Mouse (Mus musculus): ENCODE results near the gene Smim13.

DNA sequence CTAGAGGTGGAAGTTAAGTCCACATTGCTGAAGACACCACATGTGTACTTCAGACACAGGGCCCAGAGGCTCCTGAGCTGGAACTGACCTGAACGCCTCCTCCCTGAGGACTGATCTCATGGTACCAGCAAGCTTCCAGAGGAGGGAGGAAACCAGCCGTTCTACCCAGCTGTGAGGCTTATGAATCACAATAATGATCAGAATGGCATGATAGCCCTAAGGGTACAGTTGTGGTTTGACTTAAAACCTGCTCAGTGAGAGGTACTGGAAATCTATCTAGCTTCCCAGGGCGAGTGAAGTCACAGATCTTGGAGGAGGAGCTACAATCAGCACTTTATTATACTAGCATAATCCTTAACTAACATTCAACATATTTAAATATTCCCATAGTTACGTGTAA, 35.8 kb downstream of the Smim13 start:
- TF ChIP-seq CTCF (IDR thresholded peaks at IDR 0.05; ENCODE audit: low read depth), result no peak
- TF ChIP-seq EP300 (optimal IDR thresholded peaks at IDR 0.05), result no peak

Measured in stomach, postnatal 0 days (tissue).